Mouse (Mus musculus) macrophage (primary cell): ENCODE results near the gene Acadvl. TPM values are rescaled to one million over a fixed set of nuclear protein-coding genes. Genes with fewer than 3 reads are reported as not detected.

Experiments used
- H3K27ac ChIP-seq: fragments of 350-480 bp; formaldehyde crosslinking; 2 replicates; pipeline ENCODE4 v1.9.0; 2021
- H3K36me3 ChIP-seq: fragments of 350-480 bp; formaldehyde crosslinking; 2 replicates; pipeline ENCODE4 v1.9.0; 2021; ENCODE audit errors: inconsistent target
- H3K4me3 ChIP-seq: fragments of 350-480 bp; formaldehyde crosslinking; 2 replicates; pipeline ENCODE4 v1.9.0; 2021; ENCODE audit errors: inconsistent target
- H3K79me2 ChIP-seq: fragments of 350-480 bp; formaldehyde crosslinking; 2 replicates; pipeline ENCODE4 v1.9.0; 2021; ENCODE audit errors: inconsistent target
- WGBS: methylation state at CpG from one replicate; pipeline ENCODE4 v1.1.7; 2026; ENCODE audit warnings: inconsistent platforms; ENCODE audit not compliant: missing documents; 5-methylcytosine and 5-hydroxymethylcytosine counted together
- polyA plus RNA-seq: library from polyadenylated mRNA; stranded (reverse); fragments of 250-400 nt; gene quantifications from 3 replicates; pipeline ENCODE4 v1.2.4, GENCODE M21; 2018; ENCODE audit warnings: inconsistent platforms

The Acadvl gene
- polyA plus RNA-seq, 1 experiment from 2014 or later = 31.8 TPM

DNA sequence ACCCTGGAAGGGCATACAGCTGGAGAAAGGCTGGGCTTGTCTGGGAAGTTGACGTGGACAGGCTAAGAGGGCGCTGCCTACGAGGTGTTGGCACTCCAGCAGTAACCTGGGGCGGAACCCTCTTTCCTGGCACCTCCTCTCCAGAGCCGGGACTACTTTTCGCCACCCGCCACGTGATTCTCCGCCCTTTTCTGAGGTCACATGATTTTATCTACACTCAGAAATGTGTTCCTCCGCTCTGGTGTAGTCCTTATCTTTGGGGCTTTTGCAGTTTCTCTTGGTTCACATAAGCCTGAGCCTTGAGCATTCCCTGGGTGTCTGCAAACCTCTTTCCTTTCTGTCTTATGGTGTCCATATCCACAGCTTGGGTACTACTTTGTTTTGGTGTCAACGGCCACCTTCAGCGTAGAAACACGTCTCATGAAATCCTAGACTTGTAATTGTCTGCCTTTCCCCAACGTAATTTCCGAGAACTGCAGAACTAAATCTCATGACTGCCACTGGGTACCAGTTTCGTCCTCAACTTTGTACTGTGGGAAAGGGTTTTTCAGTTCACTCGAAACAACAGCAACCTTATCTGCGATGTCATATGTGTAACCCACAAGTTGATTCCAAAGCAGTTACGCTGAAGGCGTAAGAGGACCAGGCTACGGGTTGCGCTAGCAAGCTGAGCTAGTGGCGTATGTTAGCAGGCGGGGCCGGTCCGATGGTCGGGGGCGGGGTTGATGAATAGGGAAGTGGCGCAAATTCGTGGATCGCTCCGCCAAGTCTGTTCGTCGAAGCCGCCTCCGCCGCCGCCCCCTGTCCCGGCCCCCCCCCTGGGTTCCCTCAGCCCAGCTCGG, 24.1 kb downstream of the Acadvl start, which contains the start of gene Gabarap:
TSS of gene Gabarap (plus strand) at position 294 of the 842 bp plus-strand sequence.
- peaks cover 63% of the 10 kb centered on the region for H3K79me2 ChIP-seq
- peaks cover 52% of the 10 kb centered on the region for H3K36me3 ChIP-seq
- peak within 1 kb of the TSS; percentile 99 for H3K27ac ChIP-seq
- peak within 1 kb of the TSS; percentile 97 for H3K4me3 ChIP-seq
- WGBS = 2% methylated on average over 38 of the region's 40 CpGs

- Histone ChIP-seq H3K36me3 (peaks cover 60% of the 10 kb centered on the region), H3K4me3 (no peak overlapping the region), H3K79me2 (peaks cover 65% of the 10 kb centered on the region), H3K27ac (0 out of 2 replicates have a peak overlapping the region, but pooled peaks have one; percentile 5)
- 98% methylated on average over 8 of the region's 8 CpGs for WGBS
Measured at GRCm38 (mm10) chr11:69989949-69990348, 25.3 kb downstream of the Acadvl start.

GRCm38 (mm10) chr11:69984431-69984830, 30.8 kb downstream of the Acadvl start:
- Histone ChIP-seq H3K27ac (no peak overlapping the region), H3K4me3 (no peak overlapping the region), H3K36me3 (peaks cover 50% of the 10 kb centered on the region), H3K79me2 (peaks cover 76% of the 10 kb centered on the region)
- 95% methylated on average over 8 of the region's 8 CpGs for WGBS

DNA sequence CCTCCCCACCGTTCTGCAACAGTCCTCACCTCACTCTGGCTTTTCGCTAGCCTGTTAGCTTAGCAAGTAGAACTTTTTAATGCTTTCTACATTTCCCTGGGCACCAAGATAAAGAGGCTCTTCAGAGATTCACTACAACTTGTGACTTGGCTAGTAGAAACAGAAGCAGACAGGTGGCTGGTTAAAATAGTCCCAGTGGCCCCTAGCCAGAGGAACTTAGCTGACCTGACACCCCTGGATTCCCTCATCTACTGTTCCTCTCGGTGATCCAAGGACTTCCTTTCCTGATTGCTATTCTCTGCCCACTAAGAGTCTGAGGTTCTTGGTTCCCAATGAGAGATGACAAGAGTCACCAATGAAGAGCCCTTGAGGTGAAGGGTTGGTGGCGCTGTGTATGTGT, 31.8 kb downstream of the Acadvl start:
- Histone ChIP-seq H3K79me2 (peaks cover 82% of the 10 kb centered on the region), H3K27ac (no peak overlapping the region), H3K36me3 (peaks cover 43% of the 10 kb centered on the region), H3K4me3 (no peak overlapping the region)
- 90% methylated on average over 4 of the region's 4 CpGs for WGBS

DNA sequence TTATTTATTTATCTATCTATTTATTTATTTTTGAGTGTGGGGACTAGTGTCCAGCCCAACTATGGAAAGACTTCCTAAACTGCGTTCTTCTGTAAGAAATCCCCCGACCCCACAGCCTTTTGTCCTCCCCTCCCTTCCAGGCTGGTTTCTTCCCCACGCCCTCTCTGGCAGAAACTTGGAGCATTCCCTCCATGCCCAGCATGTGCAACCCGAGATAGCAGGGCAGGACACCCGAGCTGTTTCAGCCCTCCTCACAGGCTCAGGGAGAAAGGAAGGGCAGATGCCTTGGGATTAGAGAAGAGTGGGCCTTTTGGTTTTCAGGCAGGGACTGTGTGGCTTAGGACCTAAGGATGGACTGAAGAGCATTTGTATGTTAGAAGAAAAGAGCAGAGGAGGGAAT, 32.3 kb downstream of the Acadvl start:
- Histone ChIP-seq H3K27ac (no peak overlapping the region), H3K79me2 (peaks cover 81% of the 10 kb centered on the region), H3K36me3 (peaks cover 39% of the 10 kb centered on the region), H3K4me3 (no peak overlapping the region)
- WGBS = 78% methylated on average over 5 of the region's 5 CpGs

- 65% methylated on average over 8 of the region's 8 CpGs for WGBS
- peaks cover 76% of the 10 kb centered on the region for H3K79me2 ChIP-seq
- H3K27ac ChIP-seq = peak within 1 kb of the TSS; percentile 48
- H3K4me3 ChIP-seq = peak within 1 kb of the TSS; percentile 97
- H3K36me3 ChIP-seq = peaks cover 36% of the 10 kb centered on the region
Measured at GRCm38 (mm10) chr11:69982225-69982624, 33.0 kb downstream of the Acadvl start, which contains the start of gene Elp5. Elp5 (minus strand) TSS chr11:69982517.

- H3K27ac ChIP-seq = peak within 1 kb of the TSS; percentile 70
- 0% methylated on average over 41 of the region's 43 CpGs for WGBS
- peaks cover 31% of the 10 kb centered on the region for H3K36me3 ChIP-seq
- peak within 1 kb of the TSS; percentile 97 for H3K4me3 ChIP-seq
- peaks cover 68% of the 10 kb centered on the region for H3K79me2 ChIP-seq
Measured at GRCm38 (mm10) chr11:69981141-69981762, 34.0 kb downstream of the Acadvl start, which contains the start of gene Ctdnep1. Ctdnep1 (plus strand) TSS chr11:69981156.

GRCm38 (mm10) chr11:69980196-69981140, 34.7 kb downstream of the Acadvl start:
- peaks cover 64% of the 10 kb centered on the region for H3K79me2 ChIP-seq
- peak overlapping the region; percentile 97 for H3K4me3 ChIP-seq
- peak overlapping the region; percentile 70 for H3K27ac ChIP-seq
- WGBS = 1% methylated on average over 37 of the region's 60 CpGs
- peaks cover 31% of the 10 kb centered on the region for H3K36me3 ChIP-seq

DNA sequence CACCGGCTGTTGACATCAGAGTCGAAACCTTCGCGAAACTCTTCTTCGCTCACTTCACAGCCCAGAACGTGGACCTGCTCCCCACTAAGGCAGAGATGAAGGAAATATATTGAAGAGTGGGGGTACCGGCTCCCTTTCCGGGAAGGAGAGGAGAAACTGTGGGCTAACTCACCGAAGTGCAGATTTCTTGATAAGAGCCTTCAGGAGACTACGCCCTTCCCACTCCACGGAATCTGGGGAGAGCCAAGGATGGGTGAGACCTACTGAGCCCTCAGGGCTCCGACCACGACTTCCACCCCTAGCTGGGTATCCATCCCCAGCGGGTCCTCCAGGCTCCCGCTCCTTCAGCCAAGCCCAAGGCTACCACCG, 35.4 kb downstream of the Acadvl start:
- peak overlapping the region; percentile 97 for H3K4me3 ChIP-seq
- peaks cover 58% of the 10 kb centered on the region for H3K79me2 ChIP-seq
- WGBS = 3% methylated on average over 16 of the region's 16 CpGs
- peak overlapping the region; percentile 70 for H3K27ac ChIP-seq
- peaks cover 28% of the 10 kb centered on the region for H3K36me3 ChIP-seq

DNA sequence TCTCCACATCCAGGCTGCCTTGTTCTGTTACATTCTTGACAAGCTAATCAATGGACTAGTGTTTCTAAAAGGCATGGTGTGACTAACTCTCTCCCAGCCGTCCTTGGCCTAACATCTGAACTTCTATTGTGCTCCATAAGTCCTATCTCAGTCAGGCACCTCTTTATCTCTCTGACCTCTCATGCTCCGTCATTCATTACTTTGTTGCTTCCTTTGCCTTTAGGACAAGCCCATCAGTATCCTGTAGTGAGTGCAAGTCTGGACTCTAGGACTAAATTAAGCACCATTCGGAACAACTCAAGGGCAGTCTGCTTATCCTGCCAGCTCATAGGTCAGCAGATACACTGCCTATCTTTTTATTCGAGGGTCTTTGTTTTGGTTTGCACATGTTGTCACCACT, 38.9 kb downstream of the Acadvl start:
- 90% methylated on average over 4 of the region's 4 CpGs for WGBS
- Histone ChIP-seq H3K4me3 (no peak overlapping the region), H3K36me3 (peaks cover 41% of the 10 kb centered on the region), H3K79me2 (peaks cover 22% of the 10 kb centered on the region), H3K27ac (no peak overlapping the region)

DNA sequence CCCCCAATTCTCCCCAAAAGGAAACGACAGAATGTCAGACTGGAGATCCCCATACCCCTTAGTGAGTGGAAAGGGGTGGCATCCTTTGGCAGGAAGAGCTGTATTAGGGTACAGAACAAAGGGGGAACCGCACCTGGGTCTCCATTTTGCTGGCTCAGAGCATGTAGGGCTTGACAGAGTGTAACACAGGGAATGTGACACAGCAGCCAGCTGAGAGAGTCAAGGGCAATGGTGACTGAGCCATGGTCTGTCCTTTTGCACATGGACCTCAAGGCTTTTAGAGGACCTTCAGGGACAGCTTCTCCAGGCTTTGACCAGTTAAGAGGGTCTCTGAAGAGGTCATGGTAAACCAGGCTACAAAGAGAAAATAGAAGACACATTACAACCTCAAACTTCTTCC, 40.3 kb downstream of the Acadvl start:
- peaks cover 47% of the 10 kb centered on the region for H3K36me3 ChIP-seq

GRCm38 (mm10) chr11:69970775-69971174, 44.4 kb downstream of the Acadvl start:
- no peak overlapping the region for H3K4me3 ChIP-seq
- 70% methylated on average over 2 of the region's 3 CpGs for WGBS
- no peaks in the 10 kb centered on the region for H3K79me2 ChIP-seq
- no peak overlapping the region for H3K27ac ChIP-seq
- peaks cover 45% of the 10 kb centered on the region for H3K36me3 ChIP-seq

More for the DNA sequence above, 40.3 kb downstream of the Acadvl start:
- Histone ChIP-seq H3K4me3 (no peak overlapping the region), H3K79me2 (peaks cover 19% of the 10 kb centered on the region), H3K27ac (no peak overlapping the region)
- WGBS = 95% methylated on average over 2 of the region's 2 CpGs

- WGBS = 80% methylated on average over 6 of the region's 6 CpGs
- no peak overlapping the region for H3K27ac ChIP-seq
- no peaks in the 10 kb centered on the region for H3K79me2 ChIP-seq
- H3K4me3 ChIP-seq = no peak overlapping the region
- H3K36me3 ChIP-seq = peaks cover 45% of the 10 kb centered on the region
Measured at GRCm38 (mm10) chr11:69970222-69970621, 45.0 kb downstream of the Acadvl start.

GRCm38 (mm10) chr11:69968793-69969192, 46.4 kb downstream of the Acadvl start:
- H3K79me2 ChIP-seq = no peaks in the 10 kb centered on the region
- H3K27ac ChIP-seq = no peak overlapping the region
- WGBS = 82% methylated on average over 4 of the region's 4 CpGs
- peaks cover 34% of the 10 kb centered on the region; the same call in 1 of the 2 replicates for H3K36me3 ChIP-seq
- no peak overlapping the region for H3K4me3 ChIP-seq
